Mouse (Mus musculus) embryo, embryonic 11 days (tissue): ENCODE data around the gene Dusp9.

ENCODE experiments used
- DNase-seq: peaks from one replicate; pipeline ENCODE4 v3.0.0-alpha.2; 2015

Dusp9 gene

DNA sequence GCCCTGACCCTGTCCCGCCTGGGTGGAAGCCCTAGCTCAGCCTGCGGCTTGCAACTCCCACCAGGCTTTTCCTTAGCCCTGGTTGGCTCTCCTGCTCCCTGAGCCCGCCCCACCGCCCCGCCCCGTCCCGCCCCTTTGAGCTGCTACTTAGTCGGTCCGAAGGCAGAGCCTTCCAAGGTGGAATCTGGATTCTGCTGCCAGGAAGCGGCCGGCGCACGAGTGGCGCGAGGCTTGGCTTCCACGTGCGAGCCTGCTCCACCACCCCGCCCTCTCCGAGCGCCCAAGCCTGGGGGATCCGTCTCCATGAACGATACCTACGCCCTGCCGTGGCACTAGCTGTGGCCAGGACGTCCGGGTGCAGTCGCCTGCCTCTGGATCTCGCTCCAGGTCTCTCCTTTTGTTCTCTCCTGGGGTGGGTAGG lies at the start of gene Dusp9:
Gene Dusp9, plus strand, starts transcription at position 165 of the 421 bp plus-strand sequence.
- peak; percentile 76 for DNase-seq

DNA sequence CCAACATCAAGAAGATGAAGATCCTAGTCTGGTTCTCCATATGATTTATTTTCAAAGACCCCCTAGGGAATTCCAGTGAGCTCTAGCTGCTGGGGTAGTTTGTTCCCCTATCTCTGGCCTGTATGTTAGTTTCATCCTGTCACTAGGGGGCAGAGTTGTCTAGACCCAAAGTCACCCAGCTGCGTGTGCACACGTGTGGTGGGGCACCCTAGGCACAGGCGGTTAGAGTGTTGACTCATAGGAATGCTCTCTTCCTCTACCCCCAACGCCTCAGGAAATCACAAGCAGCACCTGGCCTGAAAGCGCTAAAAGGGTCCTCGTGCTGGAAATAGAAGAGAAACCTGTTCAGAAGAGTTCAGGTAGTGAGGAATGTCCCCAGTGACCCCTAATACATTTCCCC lies 46.0 kb upstream of the Dusp9 start:
- peak; percentile 56 for DNase-seq

- DNase-seq, result peak; percentile 10
These were observed 44.6 kb upstream of the Dusp9 start for GRCm38 (mm10) chrX:73594451-73595121.

- DNase-seq, result no peak
These were observed 43.8 kb upstream of the Dusp9 start for GRCm38 (mm10) chrX:73595297-73595938.

- no peak for DNase-seq
These were observed 37.8 kb upstream of the Dusp9 start for GRCm38 (mm10) chrX:73601456-73601855.

DNA sequence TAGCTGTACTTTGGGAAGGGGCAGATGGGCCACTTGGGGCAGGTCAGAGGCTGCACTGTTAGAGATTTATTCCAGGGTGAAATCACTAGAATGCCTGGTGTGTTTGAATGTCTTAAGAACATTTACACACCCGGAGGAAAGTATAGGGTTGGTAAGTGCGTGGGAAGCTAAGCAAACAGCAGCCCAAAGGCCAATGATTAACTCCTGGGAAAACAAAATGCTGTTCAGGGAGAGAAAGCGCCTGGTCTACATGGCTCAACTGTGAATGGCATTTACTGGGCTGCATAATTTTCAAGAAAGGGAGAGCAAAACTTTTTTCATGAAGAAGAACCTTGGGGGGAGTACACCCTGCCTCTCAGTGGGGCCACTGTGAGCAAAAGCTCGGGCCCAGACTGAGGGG lies 25.6 kb upstream of the Dusp9 start:
- DNase-seq, result no peak

- DNase-seq, result no peak
These were observed 23.3 kb upstream of the Dusp9 start for GRCm38 (mm10) chrX:73615876-73616275.

DNA sequence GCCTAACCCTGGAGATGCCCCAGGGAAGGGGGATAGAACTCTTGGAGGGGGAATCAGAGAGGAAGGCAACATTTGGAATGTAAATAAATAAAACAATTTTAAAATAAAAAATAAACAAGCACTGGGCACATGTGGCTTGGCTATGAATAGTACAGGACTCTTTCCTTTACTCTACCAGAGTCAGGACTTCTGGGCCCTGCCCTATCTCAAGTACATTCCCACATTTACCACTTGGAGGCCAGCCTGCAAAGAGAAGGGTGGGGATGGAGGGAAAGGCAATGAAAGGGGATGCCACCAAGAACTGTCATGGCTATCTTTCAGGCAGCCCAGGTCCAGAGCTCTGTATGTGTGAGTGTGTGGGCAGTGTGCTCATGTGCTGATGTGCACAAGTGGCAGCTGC lies 19.8 kb upstream of the Dusp9 start:
- DNase-seq, result no peak

DNA sequence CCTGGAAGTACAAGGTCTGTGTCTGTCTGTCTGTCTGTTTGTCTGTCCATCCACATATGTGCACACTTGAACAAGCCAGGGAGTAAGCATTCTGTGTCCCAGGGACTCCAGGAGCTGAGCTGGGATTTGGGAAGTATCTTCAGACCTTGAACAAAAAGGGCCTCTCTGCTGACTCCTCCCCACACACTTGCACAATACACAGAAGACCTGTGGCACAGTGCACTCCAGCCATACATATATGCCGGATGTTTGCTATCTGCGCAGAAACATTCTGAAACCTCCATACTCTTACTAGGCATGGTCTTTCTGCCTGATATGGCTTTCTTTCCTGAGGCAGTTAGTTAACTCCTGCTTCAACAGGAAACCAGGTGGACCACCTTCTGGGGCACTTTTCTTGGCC lies 19.3 kb upstream of the Dusp9 start:
- no peak for DNase-seq

DNA sequence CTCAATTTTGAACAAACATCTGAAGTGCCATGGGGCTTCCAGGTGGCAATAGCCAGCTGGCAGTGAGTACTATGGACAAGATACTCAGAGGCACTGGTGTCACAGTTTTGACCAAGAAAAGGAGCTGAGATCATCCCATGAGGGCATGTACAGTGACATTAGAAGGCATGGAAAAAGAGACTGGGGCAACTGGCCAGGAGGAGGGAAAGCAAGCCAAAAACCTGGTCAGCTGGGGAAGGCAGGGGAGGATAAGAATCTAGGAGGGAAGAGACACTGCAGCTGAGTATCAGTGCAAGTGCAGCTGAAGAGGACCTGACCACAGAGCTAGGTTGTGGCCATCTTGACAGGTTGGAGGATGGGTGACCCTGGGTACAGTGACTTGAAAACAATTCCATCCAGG lies 12.2 kb upstream of the Dusp9 start:
- DNase-seq, result no peak

DNA sequence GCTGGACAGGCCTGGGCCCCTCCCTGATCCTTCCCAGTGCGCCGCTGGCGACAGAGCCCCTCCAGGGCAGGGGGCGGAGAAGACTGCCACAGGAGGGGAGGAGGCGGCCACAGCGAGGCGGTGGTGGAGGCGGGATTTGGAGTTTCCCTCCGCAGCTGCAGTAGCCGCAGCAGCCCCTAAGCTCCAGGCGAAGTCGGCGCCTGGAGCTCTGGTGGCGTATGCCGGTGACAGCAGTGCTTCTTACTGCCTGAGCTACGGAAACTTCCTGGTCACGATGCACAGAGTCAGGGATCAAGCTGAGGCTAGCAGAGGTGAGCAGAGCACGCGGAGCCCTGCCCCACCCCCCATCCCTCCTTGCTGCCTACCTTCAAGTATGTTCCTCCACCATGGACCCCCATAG lies 3.8 kb upstream of the Dusp9 start:
- peak; percentile 37 for DNase-seq

DNA sequence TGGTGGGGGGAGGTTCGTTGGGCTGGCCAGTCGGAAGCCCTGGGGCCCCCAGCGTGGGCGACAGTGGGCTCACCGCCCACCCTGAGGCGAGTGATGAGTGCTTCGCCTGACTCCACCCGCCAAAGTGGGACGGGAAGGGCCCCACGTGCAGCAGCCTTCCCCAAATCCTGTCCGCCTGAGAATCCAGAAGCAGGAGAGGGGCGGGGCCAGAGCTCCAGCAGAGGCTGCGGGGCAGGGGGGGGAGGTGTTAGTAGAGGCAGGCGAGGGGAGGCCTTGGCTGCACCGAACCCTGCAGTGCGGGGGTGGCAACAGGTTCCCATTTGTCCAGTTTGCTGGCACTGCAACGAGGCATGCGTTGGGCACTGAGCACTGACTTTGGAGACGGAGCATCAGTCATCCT lies 1.8 kb upstream of the Dusp9 start:
- DNase-seq, result peak; percentile 29

DNA sequence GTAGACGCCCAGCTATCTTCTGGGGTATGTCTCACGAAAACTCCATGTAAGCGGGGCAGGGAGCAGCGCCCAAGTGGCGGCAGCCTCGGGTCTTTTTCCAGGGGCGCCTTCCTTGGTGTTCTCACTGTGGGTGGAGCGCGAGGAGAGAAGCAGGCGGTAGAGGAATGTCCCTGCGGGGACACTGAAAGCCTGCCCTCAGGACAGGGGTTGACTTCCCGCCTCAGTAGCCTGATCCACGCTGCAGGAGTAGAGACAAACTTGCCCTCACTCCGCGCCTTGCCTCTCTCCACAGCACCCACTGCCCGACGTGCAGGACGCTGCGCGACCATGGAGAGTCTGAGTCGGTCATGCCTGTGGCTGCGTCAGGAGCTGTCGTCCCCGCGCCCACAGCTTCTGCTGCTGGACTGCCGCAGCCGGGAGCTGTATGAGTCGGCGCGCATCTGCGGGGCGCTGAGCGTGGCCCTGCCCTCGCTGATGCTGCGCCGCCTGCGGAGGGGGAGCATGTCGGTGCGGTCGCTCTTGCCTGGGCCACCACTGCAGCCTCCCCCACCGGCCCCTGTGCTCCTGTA lies 766 bp downstream of the Dusp9 start:
- DNase-seq, result peak; percentile 52

DNA sequence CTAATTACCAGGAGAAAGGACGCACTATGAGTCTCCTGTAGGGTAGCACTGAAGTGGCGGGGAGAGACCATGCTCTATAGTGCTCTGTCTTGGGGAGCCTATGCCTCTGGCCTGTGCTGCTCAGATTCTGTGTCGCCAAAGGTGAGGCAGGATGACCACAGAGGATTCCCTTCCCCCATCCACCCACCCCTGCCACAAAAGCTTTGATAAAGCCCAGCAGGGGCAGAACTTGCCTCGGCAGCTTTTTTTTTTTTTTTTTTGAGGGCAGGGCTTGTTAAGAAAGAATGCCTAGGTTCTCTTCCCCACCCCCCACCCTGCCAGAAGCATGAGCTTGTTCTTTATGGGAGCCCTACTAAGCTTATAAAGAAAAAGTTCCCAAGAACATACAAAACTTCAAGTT lies 5.9 kb downstream of the Dusp9 start:
- no peak for DNase-seq

- DNase-seq, result no peak
These were observed 11.7 kb downstream of the Dusp9 start for GRCm38 (mm10) chrX:73650869-73651268.

DNA sequence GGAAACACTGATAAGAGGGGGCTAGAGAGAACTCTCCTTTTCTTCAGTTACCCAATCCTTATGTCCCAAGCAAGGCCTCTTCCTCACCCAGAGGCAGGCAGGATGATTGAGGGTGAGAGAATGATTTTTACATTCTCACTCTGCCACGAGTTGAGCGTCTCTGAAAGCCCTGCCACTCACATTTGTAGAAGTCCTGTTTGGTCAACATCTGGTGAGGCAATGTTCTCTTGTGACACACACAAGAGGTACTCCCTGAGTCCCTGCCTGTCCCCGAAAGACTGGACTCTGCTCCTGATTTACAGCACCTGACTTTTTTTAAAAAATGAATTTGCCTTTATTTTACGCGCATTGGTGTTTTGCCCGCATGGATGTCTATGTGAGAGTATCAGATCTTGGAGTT lies 14.2 kb downstream of the Dusp9 start:
- DNase-seq, result no peak

DNA sequence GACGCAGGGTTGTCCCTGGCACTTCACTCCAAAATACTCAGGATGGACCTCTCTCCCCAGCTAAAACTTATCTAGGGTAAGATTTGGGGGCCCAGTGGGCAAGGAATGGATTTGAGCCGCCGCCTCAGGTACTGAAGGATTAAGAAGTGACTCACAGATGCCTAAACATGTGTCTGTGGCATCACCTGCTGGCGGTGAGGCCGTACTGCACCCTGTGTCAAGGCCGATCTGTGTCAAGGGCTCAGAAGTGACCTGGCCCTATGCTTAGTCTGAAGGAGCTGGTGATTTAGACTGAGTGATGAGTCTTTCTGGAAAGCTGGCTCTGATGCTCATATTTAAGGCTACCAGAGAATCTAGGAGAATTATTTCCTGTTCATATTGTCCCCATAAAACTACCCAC lies 15.0 kb downstream of the Dusp9 start:
- peak; percentile 73 for DNase-seq

GRCm38 (mm10) chrX:73655529-73655928 lies 16.3 kb downstream of the Dusp9 start:
- peak; percentile 48 for DNase-seq

GRCm38 (mm10) chrX:73658391-73658790 lies 19.2 kb downstream of the Dusp9 start:
- DNase-seq, result no peak

DNA sequence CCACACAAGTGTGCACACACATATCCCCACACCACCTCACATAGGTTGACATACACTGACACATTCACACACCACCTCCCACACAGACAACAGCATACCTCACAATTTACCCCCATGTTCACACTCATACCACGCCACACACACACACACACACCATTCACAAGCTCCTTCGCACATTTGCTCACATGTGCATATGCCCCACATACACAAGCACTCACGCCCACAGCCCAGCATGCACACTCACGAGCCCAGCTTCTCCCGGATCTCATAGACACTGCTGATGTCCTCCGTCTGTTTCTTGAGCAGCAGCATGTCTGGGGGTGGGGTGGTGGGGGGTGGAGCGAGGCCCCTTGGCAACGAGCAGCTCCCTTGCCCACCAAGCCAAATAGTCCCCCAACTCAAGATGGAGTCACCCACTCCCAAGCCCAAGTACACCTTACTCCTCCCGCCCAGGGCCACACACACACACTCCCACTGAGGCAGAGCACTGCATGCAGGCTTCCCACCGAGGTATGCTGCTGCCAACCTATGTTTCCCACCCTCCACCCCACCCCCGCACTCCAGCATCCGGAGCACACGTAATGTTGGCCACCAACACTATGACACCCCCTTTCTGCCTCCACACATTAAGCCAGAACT lies 19.8 kb downstream of the Dusp9 start:
- DNase-seq, result no peak

GRCm38 (mm10) chrX:73659575-73660283 lies 20.5 kb downstream of the Dusp9 start, which contains the start of gene Pnck:
Pnck (minus strand) TSS chrX:73660117.
- peak; percentile 54 for DNase-seq

DNA sequence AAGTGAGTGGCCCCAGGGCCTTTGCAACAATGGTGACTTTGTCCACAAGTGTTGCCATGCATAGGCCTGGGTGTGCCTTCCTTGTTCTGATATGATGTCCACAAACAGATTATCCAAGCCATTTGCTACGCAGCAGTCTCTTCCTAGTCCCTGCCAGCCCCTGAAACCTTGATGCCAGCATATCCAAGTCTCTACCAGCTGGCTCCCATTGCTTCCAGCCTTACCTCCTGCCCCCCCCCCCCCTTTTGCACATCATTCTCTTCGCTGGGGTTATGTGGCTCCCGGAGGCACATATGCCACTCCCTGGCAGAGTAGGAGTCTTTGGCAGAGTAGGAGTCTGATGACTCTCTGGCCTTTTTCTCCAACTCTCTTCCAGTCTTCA lies 21.1 kb downstream of the Dusp9 start:
- DNase-seq, result no peak

GRCm38 (mm10) chrX:73663143-73663542 lies 23.9 kb downstream of the Dusp9 start:
- DNase-seq, result peak; percentile 13
